Mouse (Mus musculus) midbrain, embryonic 12.5 days (tissue): ENCODE data around the gene Necab3. TPM values are rescaled to one million over a fixed set of nuclear protein-coding genes. Genes with fewer than 3 reads are reported as not detected.

Experiments used
- ATAC-seq: fragments of 200-750 bp; cut with Nextera tagmentation; 2 replicates; pipeline ENCODE4 v1.8.0; 2017; ENCODE audit warnings: low read depth, moderate TSS enrichment, moderate library complexity; ENCODE audit not compliant: low FRiP score
- H3K27ac ChIP-seq: fragments of 300-500 bp; sonication (generic); replicated peaks from 2 replicates; pipeline ENCODE4 v1.5.1; 2016; ENCODE audit warnings: mild to moderate bottlenecking
- H3K27me3 ChIP-seq: fragments of 300-500 bp; sonication (generic); 2 replicates; pipeline ENCODE4 v1.6.1; 2016; ENCODE audit warnings: mild to moderate bottlenecking
- H3K36me3 ChIP-seq: fragments of 300-500 bp; sonication (generic); 2 replicates; pipeline ENCODE4 v1.6.1; 2016
- H3K4me1 ChIP-seq: fragments of 300-500 bp; sonication (generic); 2 replicates; pipeline ENCODE4 v1.6.1; 2016
- H3K4me2 ChIP-seq: fragments of 300-500 bp; sonication (generic); replicated peaks from 2 replicates; pipeline ENCODE4 v1.6.1; 2016; ENCODE audit warnings: mild to moderate bottlenecking, moderate library complexity
- H3K4me3 ChIP-seq: fragments of 300-500 bp; sonication (generic); 2 replicates; pipeline ENCODE4 v1.5.1; 2016; ENCODE audit warnings: mild to moderate bottlenecking
- H3K9ac ChIP-seq: fragments of 300-500 bp; sonication (generic); replicated peaks from 2 replicates; pipeline ENCODE4 v1.6.1; 2016; ENCODE audit warnings: mild to moderate bottlenecking, moderate library complexity
- H3K9me3 ChIP-seq: fragments of 300-500 bp; sonication (generic); 2 replicates; pipeline ENCODE4 v1.6.1; 2016; ENCODE audit warnings: mild to moderate bottlenecking
- WGBS: fragments of 180-500 bp; shearing (Covaris S2); methylation state at CpG from one replicate; pipeline ENCODE4 v1.1.7; 2016; 5-methylcytosine and 5-hydroxymethylcytosine counted together
- polyA plus RNA-seq: library from polyadenylated mRNA; unstranded; fragments of >200 nt; fragmentation: Nextera tagmentation; extraction: Ambion mirVana; gene quantifications from 2 replicates; pipeline ENCODE4 v1.2.1, GENCODE M21; 2016

Necab3 gene
- polyA plus RNA-seq, 1 experiment from 2014 or later: 12.3 TPM

- Histone ChIP-seq H3K27me3 (no peaks in the 10 kb centered on the region), H3K4me1 (peaks cover 43% of the 10 kb centered on the region), H3K36me3 (no peaks in the 10 kb centered on the region), H3K9ac (0 out of 2 replicates have a peak overlapping the region, but pooled peaks have one; percentile 59), H3K9me3 (no peaks in the 10 kb centered on the region), H3K4me3 (no peak overlapping the region), H3K4me2 (peak overlapping the region; percentile 80), H3K27ac (peak overlapping the region; percentile 73; the same call in 1 of the 2 replicates)
- no peak for ATAC-seq
- 77% methylated on average over 4 of the region's 4 CpGs for WGBS
Measured at GRCm38 (mm10) chr2:154570666-154571065, 12.0 kb upstream of the Necab3 start.

GRCm38 (mm10) chr2:154569836-154570286 lies 11.2 kb upstream of the Necab3 start, which contains the start of gene E2f1:
Gene E2f1 (minus strand): TSS chr2:154569892.
- H3K9ac ChIP-seq: peak within 1 kb of the TSS; percentile 79
- H3K4me1 ChIP-seq: peaks cover 51% of the 10 kb centered on the region
- peak within 1 kb of the TSS; percentile 80 for H3K4me2 ChIP-seq
- peak; percentile 96 for ATAC-seq
- 0% methylated on average over 35 of the region's 44 CpGs for WGBS
- peak within 1 kb of the TSS; percentile 91 for H3K4me3 ChIP-seq
- H3K27ac ChIP-seq: peak within 1 kb of the TSS; percentile 91
- H3K27me3 ChIP-seq: no peaks in the 10 kb centered on the region
- no peaks in the 10 kb centered on the region for H3K9me3 ChIP-seq
- no peaks in the 10 kb centered on the region for H3K36me3 ChIP-seq

GRCm38 (mm10) chr2:154569071-154569748 lies 10.5 kb upstream of the Necab3 start:
- Histone ChIP-seq H3K9me3 (no peaks in the 10 kb centered on the region), H3K4me2 (peak overlapping the region; percentile 80), H3K4me3 (peak overlapping the region; percentile 91), H3K36me3 (peaks cover 2% of the 10 kb centered on the region), H3K27me3 (no peaks in the 10 kb centered on the region), H3K27ac (peak overlapping the region; percentile 91), H3K4me1 (peaks cover 49% of the 10 kb centered on the region), H3K9ac (peak overlapping the region; percentile 79)
- ATAC-seq: peak; percentile 63
- WGBS: under 1% methylated on average over 58 of the region's 70 CpGs

- Histone ChIP-seq H3K4me1 (peaks cover 49% of the 10 kb centered on the region), H3K4me2 (peak overlapping the region; percentile 80), H3K27ac (peak overlapping the region; percentile 91), H3K9me3 (no peaks in the 10 kb centered on the region), H3K4me3 (peak overlapping the region; percentile 91), H3K9ac (peak overlapping the region; percentile 79), H3K27me3 (no peaks in the 10 kb centered on the region), H3K36me3 (peaks cover 9% of the 10 kb centered on the region)
- 7% methylated on average over 10 of the region's 10 CpGs for WGBS
- ATAC-seq: peak; percentile 35
Measured at GRCm38 (mm10) chr2:154568329-154569070, 9.8 kb upstream of the Necab3 start.

- Histone ChIP-seq H3K4me1 (peaks cover 49% of the 10 kb centered on the region), H3K9ac (peak overlapping the region; percentile 79; the same call in 1 of the 2 replicates)
- no peak for ATAC-seq
Measured at GRCm38 (mm10) chr2:154567766-154568165, 9.1 kb upstream of the Necab3 start.

GRCm38 (mm10) chr2:154566641-154567040 lies 8.0 kb upstream of the Necab3 start:
- Histone ChIP-seq H3K4me2 (peak overlapping the region; percentile 80), H3K27ac (peak overlapping the region; percentile 52), H3K4me1 (peaks cover 49% of the 10 kb centered on the region), H3K4me3 (0 out of 2 replicates have a peak overlapping the region, but pooled peaks have one; percentile 15), H3K36me3 (peaks cover 24% of the 10 kb centered on the region), H3K9me3 (no peaks in the 10 kb centered on the region), H3K27me3 (no peaks in the 10 kb centered on the region), H3K9ac (0 out of 2 replicates have a peak overlapping the region, but pooled peaks have one; percentile 28)
- 51% methylated on average over 8 of the region's 8 CpGs for WGBS
- ATAC-seq: no peak

More at GRCm38 (mm10) chr2:154567766-154568165, 9.1 kb upstream of the Necab3 start:
- Histone ChIP-seq H3K27me3 (no peaks in the 10 kb centered on the region), H3K36me3 (peaks cover 16% of the 10 kb centered on the region), H3K4me2 (peak overlapping the region; percentile 80), H3K27ac (peak overlapping the region; percentile 91), H3K4me3 (peak overlapping the region; percentile 91), H3K9me3 (no peaks in the 10 kb centered on the region)
- 59% methylated on average over 2 of the region's 2 CpGs for WGBS

- Histone ChIP-seq H3K9me3 (no peaks in the 10 kb centered on the region), H3K27ac (peak overlapping the region; percentile 58; the same call in 1 of the 2 replicates), H3K4me2 (peak overlapping the region; percentile 80; the same call in 1 of the 2 replicates), H3K9ac (0 out of 2 replicates have a peak overlapping the region, but pooled peaks have one; percentile 2), H3K4me1 (peaks cover 44% of the 10 kb centered on the region), H3K4me3 (no peak overlapping the region), H3K27me3 (no peaks in the 10 kb centered on the region), H3K36me3 (peaks cover 34% of the 10 kb centered on the region)
- no peak for ATAC-seq
- 70% methylated on average over 3 of the region's 3 CpGs for WGBS
Measured at GRCm38 (mm10) chr2:154565562-154565961, 6.9 kb upstream of the Necab3 start.

GRCm38 (mm10) chr2:154563612-154564170 lies 5.0 kb upstream of the Necab3 start:
- ATAC-seq: no peak
- H3K9ac ChIP-seq: no peak overlapping the region
- H3K27ac ChIP-seq: no peak overlapping the region
- no peaks in the 10 kb centered on the region for H3K27me3 ChIP-seq
- H3K9me3 ChIP-seq: no peaks in the 10 kb centered on the region
- H3K4me1 ChIP-seq: peaks cover 46% of the 10 kb centered on the region
- H3K4me3 ChIP-seq: no peak overlapping the region
- H3K36me3 ChIP-seq: peaks cover 38% of the 10 kb centered on the region
- WGBS: 94% methylated on average over 21 of the region's 22 CpGs
- H3K4me2 ChIP-seq: no peak overlapping the region

- peak overlapping the region; percentile 56 for H3K4me2 ChIP-seq
- H3K27ac ChIP-seq: no peak overlapping the region
- H3K4me1 ChIP-seq: peaks cover 36% of the 10 kb centered on the region
- 51% methylated on average over 5 of the region's 5 CpGs for WGBS
- H3K9me3 ChIP-seq: no peaks in the 10 kb centered on the region
- H3K27me3 ChIP-seq: peaks cover 4% of the 10 kb centered on the region
- no peak overlapping the region for H3K4me3 ChIP-seq
- H3K36me3 ChIP-seq: peaks cover 19% of the 10 kb centered on the region
- 0 out of 2 replicates have a peak overlapping the region, but pooled peaks have one; percentile 5 for H3K9ac ChIP-seq
- ATAC-seq: no peak
Measured at GRCm38 (mm10) chr2:154557184-154557832, 1.4 kb downstream of the Necab3 start.

GRCm38 (mm10) chr2:154555235-154555634 lies 3.5 kb downstream of the Necab3 start:
- no peak overlapping the region for H3K4me3 ChIP-seq
- H3K9me3 ChIP-seq: no peaks in the 10 kb centered on the region
- H3K36me3 ChIP-seq: peaks cover under 1% of the 10 kb centered on the region; the same call in 1 of the 2 replicates
- peaks cover 25% of the 10 kb centered on the region for H3K27me3 ChIP-seq
- peaks cover 45% of the 10 kb centered on the region for H3K4me1 ChIP-seq
- no peak overlapping the region for H3K4me2 ChIP-seq
- no peak overlapping the region for H3K27ac ChIP-seq
- no peak overlapping the region for H3K9ac ChIP-seq
- 76% methylated on average over 6 of the region's 6 CpGs for WGBS
- no peak for ATAC-seq

GRCm38 (mm10) chr2:154552424-154552907 lies 6.2 kb downstream of the Necab3 start:
- no peak overlapping the region for H3K4me3 ChIP-seq
- 30% methylated on average over 27 of the region's 27 CpGs for WGBS

More at GRCm38 (mm10) chr2:154552424-154552907, 6.2 kb downstream of the Necab3 start:
- ATAC-seq: peak; percentile 2; the same call in 1 of the 2 replicates
- H3K4me1 ChIP-seq: peaks cover 41% of the 10 kb centered on the region
- no peaks in the 10 kb centered on the region for H3K36me3 ChIP-seq
- H3K27me3 ChIP-seq: peaks cover 44% of the 10 kb centered on the region
- H3K4me2 ChIP-seq: peak overlapping the region; percentile 10; the same call in 1 of the 2 replicates
- no peak overlapping the region for H3K9ac ChIP-seq
- H3K9me3 ChIP-seq: no peaks in the 10 kb centered on the region
- H3K27ac ChIP-seq: peak overlapping the region; percentile 44; the same call in 1 of the 2 replicates
